Mouse (Mus musculus) liver, postnatal 0 days (tissue): ENCODE data around the gene Gm340.

Source experiments
- CTCF ChIP-seq: sonication (generic); IDR thresholded peaks from 2 replicates; pipeline ENCODE4 v1.5.1; 2016; ENCODE audit warnings: antibody characterized with exemption, low read depth
- EP300 ChIP-seq: IDR thresholded peaks from 2 replicates; pipeline ENCODE4 v1.6.1; 2016; ENCODE audit warnings: antibody characterized with exemption, low read depth, mild to moderate bottlenecking

DNA sequence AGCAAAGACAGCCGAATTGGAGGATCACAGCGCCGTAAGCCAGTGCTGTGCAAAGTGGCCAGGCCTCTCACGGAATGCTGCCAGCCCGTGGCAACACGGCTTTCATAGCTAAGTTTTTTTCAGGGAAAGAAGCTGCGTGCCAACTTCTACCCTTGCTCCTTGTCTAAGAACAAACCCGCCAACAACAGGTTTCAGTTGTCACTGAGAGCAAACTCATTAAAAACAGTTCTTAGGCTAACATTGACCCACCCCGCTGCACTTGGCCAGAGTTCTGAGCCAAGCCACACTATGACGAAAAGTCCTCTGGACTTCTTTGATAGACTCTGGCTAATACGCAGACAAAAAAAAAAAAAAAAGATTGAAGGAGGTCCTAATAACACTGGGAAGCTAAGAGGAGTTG lies 46.8 kb downstream of the Gm340 start:
- TF ChIP-seq CTCF (no peak), EP300 (no peak)
